Mouse (Mus musculus) central nervous system, embryonic 11.5 days (tissue): ENCODE results near the gene Lrcol1. TPM values are rescaled to one million over a fixed set of nuclear protein-coding genes. Genes with fewer than 3 reads are reported as not detected.

ENCODE experiments used
- polyA plus RNA-seq: library from polyadenylated mRNA; depleted of rRNA; stranded (reverse); fragments of >200 nt; gene quantifications from 2 replicates; pipeline ENCODE4 v1.2.3, GENCODE M21; 2012; rRNA removed

Gene Lrcol1
- 0.06 TPM in 1 of 2 replicates, not detected in the other for polyA plus RNA-seq

DNA sequence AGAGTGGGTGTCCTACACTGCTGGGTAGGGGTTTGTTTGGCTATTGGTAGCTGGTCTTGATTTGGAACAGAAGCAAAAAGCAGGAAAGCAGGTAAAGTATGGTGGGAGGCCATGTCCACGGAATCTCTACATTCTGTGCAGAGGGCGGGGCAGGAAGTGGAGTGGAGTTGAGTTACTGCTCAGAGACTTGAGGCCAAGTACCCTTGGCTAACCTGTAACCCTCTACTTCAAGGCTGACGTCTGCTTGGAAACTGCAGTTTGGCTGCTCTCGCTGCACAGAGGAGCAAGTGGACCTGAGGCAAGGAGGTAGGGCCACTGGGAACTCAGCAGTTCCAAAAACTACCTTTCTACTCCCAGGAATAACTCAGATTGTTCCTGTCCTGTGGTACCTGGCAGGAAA, at the start of gene Lrcol1:
TSS of gene Lrcol1 (plus strand) at position 207 of the 400 bp plus-strand sequence.

DNA sequence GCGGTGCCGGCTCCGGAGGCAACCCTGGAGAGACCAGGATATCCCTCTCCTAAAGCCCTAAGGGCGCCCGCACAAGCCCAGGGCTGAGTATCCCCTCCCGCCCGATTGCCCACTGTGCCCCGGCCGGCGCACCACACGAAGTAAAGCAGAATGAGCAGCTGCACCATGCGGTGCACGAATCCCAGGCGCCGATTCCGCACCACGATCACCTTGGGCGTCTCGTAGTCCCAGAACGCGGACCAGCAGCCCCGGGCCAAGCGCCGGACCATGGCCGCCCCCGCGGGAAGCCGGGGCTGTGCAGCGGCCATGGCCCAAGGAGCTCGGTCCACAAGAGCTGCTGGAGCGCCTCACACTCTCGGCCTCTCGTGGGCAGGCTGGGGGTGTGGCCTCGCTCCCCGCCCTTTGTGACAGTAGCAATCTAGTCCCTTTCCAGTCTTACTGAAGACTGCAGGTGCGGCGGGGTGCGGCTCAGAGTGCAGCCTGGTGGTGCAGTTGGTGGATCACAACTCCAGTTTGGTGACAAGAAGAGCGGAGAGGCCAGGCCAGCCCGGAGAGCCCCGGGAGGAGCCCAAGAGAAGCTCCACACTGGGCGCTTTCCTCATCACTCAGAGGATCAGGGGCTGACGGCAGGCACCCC, 1.8 kb upstream of the Lrcol1 start, which contains the start of gene P2rx2:
TSS of gene P2rx2 (minus strand) at position 565 of the 637 bp plus-strand sequence.

Other genes starting within 250 kb of the Lrcol1 start
- gene Plcxd1, start 244.8 kb upstream of the Lrcol1 start, polyA plus RNA-seq: 0.10 and 0.57 TPM in 2 replicates
- gene Gtpbp6, start 236.5 kb upstream of the Lrcol1 start, polyA plus RNA-seq: 117 and 148 TPM in 2 replicates
- gene Zfp605, start 234.6 kb upstream of the Lrcol1 start, polyA plus RNA-seq: 6.3 and 6.9 TPM in 2 replicates
- 73.4 and 73.9 TPM in 2 replicates for gene Chfr, start 208.9 kb upstream of the Lrcol1 start, polyA plus RNA-seq
- 16.2 and 17.4 TPM in 2 replicates for gene Golga3, start 168.0 kb upstream of the Lrcol1 start, polyA plus RNA-seq
- gene Ankle2, start 113.7 kb upstream of the Lrcol1 start, polyA plus RNA-seq: 23.6 and 26.5 TPM in 2 replicates
- gene Pgam5, start 74.8 kb upstream of the Lrcol1 start, polyA plus RNA-seq: 32.6 and 56.2 TPM in 2 replicates
- gene Pxmp2, start 58.5 kb upstream of the Lrcol1 start, polyA plus RNA-seq: 6.3 and 7.0 TPM in 2 replicates
- 37.9 and 44.7 TPM in 2 replicates for gene Pole, start 58.4 kb upstream of the Lrcol1 start, polyA plus RNA-seq
- 0.71 and 1.4 TPM in 2 replicates for gene P2rx2, start 1.5 kb upstream of the Lrcol1 start, polyA plus RNA-seq
- gene Fbrsl1, start 103.8 kb downstream of the Lrcol1 start, polyA plus RNA-seq: 45.1 and 52.0 TPM in 2 replicates
- 4.8 and 5.7 TPM in 2 replicates for gene Galnt9, start 199.6 kb downstream of the Lrcol1 start, polyA plus RNA-seq